Mouse (Mus musculus): ENCODE data around the gene Ms4a1.
"Not testable (repeated sequence)": the region's sequence is repeated elsewhere in the genome, so short reads cannot be mapped to it uniquely, and the experiment has no call there.

Ms4a1 gene

DNA sequence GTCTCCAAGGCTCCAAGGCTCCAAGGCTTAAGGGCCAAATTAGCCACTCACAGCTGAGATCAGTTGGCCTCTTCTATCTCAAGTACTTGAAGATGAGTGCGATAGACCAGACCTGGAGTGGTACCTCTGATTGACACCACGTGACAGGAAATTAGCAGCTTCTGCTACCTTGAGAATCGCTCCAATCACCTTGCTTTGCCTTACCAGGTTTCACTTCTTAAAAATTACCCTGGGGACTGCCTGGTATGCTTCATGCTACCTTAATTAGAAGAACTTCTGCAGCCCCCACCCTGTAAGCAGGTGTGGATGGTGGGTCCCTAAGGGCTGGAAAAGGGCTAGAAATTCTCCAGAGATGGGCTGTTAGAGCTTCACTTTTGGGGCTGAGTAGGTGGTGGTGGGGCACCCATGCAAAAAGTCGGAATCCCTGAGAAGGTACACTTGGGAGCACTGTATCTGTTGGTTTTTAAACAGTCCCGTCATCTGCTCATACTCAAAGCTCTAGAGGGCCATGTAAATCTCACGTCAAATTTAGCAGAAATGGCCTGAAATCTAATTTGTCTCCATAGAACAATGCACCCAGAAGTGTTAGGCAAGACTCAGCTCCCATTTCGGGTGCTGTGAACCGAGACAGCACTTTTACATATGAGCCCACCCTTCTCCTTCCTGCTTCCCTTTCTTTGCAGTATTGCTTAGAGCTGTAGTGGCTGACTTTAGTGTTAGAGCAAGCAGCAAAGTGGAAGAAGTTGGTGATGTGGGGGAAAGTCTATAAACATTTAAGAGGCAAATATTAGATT, at the start of gene Ms4a1:
Gene Ms4a1, minus strand, starts transcription at position 190 of the 794 bp plus-strand sequence.
- POLR2A ChIA-PET = interaction anchor here in 2 of 4 experiments (0.6 to 1.3 kb wide), 2 partner anchors 27 to 89 kb away, joined by 3 read pairs; no protein-coding TSS in a partner anchor
- CTCF ChIA-PET = no interaction called here

DNA sequence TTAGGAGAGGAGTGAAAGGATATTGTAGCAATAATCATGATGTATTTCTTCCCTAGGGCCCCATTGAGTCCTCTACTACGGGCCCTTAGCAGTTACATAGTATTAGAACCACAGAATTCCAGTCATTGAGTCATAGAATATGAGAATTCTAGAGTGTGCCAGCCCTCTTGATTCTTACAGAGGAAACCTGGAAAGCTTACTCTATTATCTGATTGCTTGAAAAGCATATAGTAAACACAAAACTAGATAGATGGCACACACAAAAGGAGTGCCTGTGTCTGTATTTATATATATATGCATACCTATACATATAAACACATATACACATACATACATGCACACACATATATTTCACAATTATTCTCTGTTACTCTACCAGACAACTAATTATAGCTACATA, 48.3 kb upstream of the Ms4a1 start, which contains the start of gene Ms4a14:
Gene Ms4a14, minus strand, starts transcription at position 101 of the 400 bp plus-strand sequence.
- CTCF ChIA-PET = interaction anchor here in 1 of 4 experiments (0.7 kb wide), 1 partner anchor 49 kb away, joined by 4 read pairs; no protein-coding TSS in a partner anchor
- POLR2A ChIA-PET = no interaction called here

DNA sequence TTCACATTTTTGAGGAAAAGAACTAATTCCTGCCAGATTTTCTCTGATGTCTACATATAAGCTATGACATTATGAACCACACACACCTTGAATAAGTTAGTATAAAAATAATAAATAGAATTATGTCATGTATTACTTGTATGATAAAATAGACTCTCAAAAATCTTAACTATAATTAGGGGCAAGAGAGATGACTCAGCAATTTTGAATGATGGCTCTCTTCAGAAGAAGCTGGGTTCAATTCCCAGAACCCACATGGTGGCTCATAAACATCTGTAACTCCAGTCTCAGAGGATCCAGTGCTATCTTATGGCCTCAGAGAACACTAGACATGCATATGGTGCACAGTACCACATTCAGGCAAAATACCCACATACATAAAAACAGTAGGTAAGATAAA, 42.8 kb upstream of the Ms4a1 start:
- ChIA-PET POLR2A (interaction anchor here in 3 of 4 experiments (0.5 to 2.3 kb wide), 5 partner anchors 9 to 29 kb away, joined by 3 to 8 read pairs (median 3); no protein-coding TSS in a partner anchor), CTCF (no interaction called here)

DNA sequence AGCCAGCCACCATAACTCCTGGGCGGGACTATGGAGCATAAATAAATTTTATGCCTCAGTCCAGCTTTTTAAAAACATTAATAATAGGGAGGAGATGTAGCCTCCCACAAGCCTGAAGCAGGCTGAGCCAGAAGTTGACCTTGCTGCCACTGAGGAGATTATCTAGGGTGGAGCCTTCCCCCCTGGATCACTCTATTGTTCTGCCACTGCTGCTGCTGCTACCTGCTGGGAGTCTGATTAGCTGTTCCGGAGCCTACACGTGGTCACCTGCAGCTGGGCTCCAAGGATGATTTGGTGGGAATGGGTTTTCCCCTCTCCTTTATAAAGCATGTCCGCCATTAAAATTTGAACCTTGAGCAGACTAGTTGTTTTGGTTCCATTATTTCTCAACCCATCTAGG, 33.5 kb upstream of the Ms4a1 start:
- CTCF ChIA-PET = not testable (repeated sequence)
- POLR2A ChIA-PET = interaction anchor here (0.6 to 1.7 kb wide), 20 partner anchors 8 to 711 kb away, joined by 3 to 16 read pairs (median 4); partner anchors contain the start of genes Ccdc86 (in 1 of the 4) and Osbp (in 1 of the 4)

DNA sequence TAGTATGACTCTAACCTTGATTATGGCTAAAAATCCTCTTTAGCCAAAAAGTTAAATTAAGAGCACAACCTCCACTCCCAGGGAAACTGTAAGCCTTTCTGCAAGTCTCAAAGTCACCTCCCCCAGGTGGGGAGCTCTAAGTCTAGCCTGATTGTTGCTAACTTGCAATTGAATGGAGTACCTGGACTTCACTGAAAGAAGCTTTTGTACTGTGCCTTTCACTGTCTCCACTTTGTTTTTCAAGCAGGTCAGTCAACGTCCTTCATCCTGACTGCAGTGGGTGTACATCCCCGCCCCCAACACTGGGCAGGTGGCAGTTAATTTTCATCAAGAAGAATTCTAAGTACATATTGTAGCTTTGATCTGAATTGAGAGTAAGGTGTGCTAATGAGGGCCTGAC, 32.9 kb upstream of the Ms4a1 start:
- POLR2A ChIA-PET = interaction anchor here (0.6 to 1.7 kb wide), 21 partner anchors 9 to 711 kb away, joined by 3 to 16 read pairs (median 3); partner anchors contain the start of genes Ccdc86 (in 1 of the 4) and Osbp (in 1 of the 4)
- CTCF ChIA-PET = no interaction called here

DNA sequence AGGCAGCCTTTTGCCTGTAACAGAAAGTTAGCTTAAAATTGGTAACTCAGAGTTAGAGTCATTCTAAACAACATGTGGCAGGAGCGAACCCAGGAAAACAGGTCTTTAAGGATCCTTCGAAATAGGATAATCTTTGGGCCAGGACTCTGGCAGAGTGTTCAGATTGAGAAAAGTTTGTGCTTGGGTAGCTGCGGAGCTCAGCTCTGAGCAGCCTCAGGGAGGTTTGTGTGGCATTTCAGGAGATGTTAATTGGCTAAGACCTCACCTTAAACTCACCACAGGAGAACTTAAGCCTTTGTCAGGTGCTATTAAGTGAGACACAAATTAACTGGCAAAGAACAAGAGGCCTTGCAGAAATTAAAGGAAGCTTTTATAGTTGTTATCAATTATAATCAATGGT, 27.6 kb upstream of the Ms4a1 start:
- CTCF ChIA-PET = interaction anchor here in 1 of 4 experiments (0.6 to 0.9 kb wide), 2 partner anchors 56 to 102 kb away, joined by 3 read pairs; no protein-coding TSS in a partner anchor
- POLR2A ChIA-PET = interaction anchor here (0.6 to 2.0 kb wide), 10 partner anchors 8 to 917 kb away, joined by 3 to 15 read pairs (median 3); partner anchors contain the start of genes Ms4a1 (in 1 of the 4) and Osbp (in 1 of the 4)

DNA sequence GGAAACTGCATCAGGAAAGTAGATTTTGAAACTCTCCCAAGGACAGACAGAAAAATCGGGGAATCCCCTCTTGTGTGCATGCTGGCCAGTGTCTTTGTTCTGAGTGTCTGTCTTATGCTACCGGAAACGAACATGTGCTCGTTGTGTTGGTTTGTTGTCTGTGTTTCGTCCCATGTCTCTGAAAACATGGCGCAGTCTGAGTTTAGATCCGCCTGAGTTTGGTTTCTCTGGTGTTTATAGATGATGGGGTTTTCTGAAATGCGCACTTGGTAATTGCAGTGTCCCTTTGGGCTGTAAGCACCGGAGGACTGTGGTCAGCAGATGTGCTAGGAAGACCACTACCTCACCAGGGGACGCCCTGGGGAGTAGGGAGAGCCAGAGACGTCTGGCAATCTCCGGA, 26.9 kb upstream of the Ms4a1 start:
- CTCF ChIA-PET = interaction anchor here in 1 of 4 experiments (0.6 kb wide), 1 partner anchor 102 kb away, joined by 3 read pairs; no protein-coding TSS in a partner anchor

DNA sequence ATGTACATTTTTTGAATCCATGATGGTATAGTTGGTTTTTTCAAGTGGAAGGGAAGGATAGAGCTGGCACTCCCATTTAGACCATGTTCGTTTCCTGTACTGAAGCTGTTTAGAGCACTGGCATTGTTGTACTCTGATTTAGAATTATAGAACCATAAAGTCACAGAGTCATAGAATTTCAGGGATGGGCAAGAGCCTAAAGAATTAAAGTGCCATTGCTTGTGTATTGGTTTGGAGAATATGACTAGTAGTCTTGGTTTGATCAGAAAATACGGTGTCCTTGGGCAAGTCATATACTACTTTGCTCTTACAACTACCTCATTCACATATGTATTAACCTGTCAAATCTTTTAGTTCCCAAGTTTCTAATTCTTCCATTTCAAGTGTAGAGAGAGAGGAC, 17.7 kb upstream of the Ms4a1 start, which contains the start of gene Ms4a5:
Gene Ms4a5, minus strand, starts transcription at position 101 of the 400 bp plus-strand sequence.
- ChIA-PET CTCF (no interaction called here), POLR2A (no interaction called here)

More for the DNA sequence above, 26.9 kb upstream of the Ms4a1 start:
- POLR2A ChIA-PET = interaction anchor here (0.6 to 1.6 kb wide), 14 partner anchors 8 to 916 kb away, joined by 3 to 15 read pairs (median 3); partner anchors contain the start of genes Ms4a1 (in 1 of the 4) and Osbp (in 1 of the 4)

DNA sequence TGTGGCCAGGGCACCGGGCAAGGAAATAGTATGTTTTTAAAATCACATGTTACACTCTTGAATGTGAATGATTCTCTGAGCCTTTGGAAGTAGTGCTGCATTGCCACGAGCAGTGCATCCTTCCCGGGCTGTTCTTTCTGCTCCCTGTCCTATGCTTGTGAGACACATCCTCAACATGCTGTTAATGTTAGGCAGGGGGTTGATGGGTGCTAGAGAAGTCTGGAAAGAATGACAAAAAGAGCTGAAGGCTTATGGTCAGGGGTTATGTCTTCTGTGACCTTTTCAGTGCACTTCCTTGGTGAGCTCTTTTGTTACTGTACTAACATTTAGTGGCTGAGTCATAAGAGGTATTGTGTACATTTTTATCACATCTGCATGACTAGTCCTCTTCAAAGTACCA, 14.2 kb upstream of the Ms4a1 start:
- CTCF ChIA-PET = no interaction called here
- POLR2A ChIA-PET = interaction anchor here (1.0 to 3.3 kb wide), 7 partner anchors 12 to 29 kb away, joined by 3 to 16 read pairs (median 4); no protein-coding TSS in a partner anchor

DNA sequence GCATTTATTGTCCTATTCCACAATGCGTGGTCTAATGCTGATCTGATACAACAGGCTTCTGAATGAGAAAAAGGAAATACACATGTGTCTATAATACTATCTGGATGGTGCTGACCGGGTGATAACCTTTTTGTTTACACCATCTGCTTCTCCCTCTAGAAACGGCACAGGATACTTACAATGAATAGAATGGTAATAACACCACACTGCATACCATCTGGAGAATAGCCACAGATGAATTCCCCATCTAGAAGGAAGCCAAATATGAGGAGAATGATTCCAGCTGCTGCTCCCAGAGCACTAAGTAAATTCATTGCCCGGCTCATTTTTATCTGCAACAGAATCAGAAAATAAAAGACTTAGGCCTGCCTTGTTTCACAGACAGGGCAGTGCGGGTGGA, 10.4 kb upstream of the Ms4a1 start:
- CTCF ChIA-PET = no interaction called here
- POLR2A ChIA-PET = no interaction called here

DNA sequence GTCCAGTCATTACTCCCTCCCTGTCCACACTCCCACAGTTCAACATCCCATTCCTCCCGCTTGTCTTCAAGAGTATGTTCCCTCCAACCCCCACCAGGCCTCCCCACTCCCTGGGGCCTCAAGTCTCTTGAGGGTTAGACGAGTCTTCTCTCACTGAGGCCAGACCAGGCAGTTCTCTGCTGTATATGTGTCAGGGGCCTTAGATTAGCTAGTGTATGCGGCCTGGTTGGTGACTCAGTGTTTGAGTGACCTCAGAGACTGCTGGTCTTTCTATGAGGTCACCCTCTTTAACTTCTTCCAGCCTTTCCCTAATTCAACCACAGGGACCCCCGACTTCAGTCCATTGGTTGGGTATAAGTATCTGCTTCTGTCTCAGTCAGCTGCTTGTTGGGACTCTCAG, 915 bp upstream of the Ms4a1 start:
- ChIA-PET CTCF (no interaction called here), POLR2A (interaction anchor here in 2 of 4 experiments (0.6 to 1.3 kb wide), 2 partner anchors 19 to 26 kb away, joined by 3 to 6 read pairs; no protein-coding TSS in a partner anchor)

DNA sequence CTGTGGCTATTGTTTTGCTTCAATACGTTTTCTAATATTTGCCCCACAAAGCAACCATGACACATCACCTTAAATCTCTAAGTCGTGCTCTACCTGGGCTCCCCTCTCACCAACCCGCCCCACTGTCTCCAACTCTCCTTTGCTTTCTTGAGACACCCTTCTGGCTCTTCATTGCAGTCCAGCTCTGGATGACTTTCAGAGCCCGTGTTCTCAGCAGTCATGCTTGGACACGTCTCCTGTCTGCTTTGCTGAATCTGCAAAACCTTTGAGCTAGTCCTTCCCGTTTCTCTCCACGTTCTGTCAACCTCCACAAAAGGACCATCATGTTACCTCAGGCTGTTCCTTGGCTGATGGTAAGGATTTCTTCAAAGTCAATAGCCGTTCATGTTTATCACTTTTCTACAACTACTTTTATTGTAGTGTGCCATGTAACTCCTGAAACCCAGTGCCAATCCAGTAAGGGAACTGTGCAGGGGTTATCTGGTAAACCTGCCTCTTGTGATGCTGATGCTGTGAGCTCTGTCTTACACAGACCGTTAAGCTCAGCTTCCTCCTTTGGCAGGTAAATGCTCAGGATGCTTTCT, 1.3 kb downstream of the Ms4a1 start:
- CTCF ChIA-PET = interaction anchor here in 1 of 4 experiments (0.6 kb wide), 1 partner anchor 50 kb away, joined by 4 read pairs; no protein-coding TSS in a partner anchor
- POLR2A ChIA-PET = interaction anchor here in 2 of 4 experiments (0.6 to 1.1 kb wide), 2 partner anchors 10 to 644 kb away, joined by 3 to 4 read pairs; no protein-coding TSS in a partner anchor

DNA sequence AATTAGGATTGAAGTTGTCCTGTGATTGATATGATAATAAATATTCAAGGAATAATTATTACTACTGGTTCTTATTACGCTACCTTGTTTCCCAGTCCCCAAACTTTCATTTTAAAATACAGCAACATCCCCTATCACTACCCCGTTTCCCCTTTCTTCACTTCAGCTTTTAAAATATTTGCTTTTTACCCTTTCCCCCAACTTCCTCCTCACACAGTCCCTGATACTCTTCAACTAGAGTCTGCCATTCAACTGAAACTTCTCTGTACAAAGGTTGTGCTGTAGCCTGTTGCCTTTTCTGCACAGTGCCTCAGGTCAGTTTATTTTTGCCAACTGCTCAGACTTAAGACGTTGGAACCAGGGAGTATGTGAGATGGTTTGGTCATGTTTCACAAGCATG, 2.5 kb downstream of the Ms4a1 start:
- ChIA-PET CTCF (no interaction called here), POLR2A (no interaction called here)

DNA sequence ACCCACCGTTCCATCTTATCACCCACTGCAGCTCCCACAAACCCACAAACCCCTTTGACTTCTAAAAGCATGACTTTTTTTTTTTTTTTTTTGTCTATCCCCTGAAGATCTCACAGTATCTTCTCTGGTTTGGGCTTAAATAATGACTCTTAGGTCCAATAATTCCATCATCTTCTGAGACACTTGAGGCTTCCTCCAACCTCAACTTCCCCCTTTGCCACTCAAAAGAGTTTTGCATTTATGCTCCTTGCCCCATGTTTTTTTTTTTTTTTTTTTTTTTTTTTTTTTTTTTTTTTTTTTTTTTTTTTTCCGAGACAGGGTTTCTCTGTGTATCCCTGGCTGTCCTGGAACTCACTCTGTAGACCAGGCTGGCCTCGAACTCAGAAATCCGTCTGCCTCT, 3.1 kb downstream of the Ms4a1 start:
- CTCF ChIA-PET, POLR2A ChIA-PET: not testable (repeated sequence)

DNA sequence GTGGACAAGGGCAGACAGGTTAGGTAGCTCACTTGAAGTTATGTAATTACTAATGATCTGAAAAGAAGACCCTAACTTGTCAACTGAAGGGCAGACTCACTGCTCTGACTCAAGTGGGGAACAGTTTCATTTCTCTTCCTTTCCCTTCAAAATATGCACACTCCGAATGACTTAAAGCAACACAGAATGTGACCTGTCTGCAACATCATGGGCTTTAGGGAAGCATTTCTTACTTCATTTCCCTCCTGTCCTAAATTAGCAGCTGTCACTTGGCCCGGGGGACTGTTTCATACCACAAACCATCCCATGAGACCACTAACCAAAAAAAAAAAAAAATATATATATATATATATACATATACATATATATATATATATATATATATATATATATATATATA, 4.5 kb downstream of the Ms4a1 start:
- CTCF ChIA-PET = interaction anchor here in 1 of 4 experiments (0.6 kb wide), 1 partner anchor 277 kb away, joined by 3 read pairs; no protein-coding TSS in a partner anchor
- POLR2A ChIA-PET = interaction anchor here in 1 of 4 experiments (0.6 kb wide), 1 partner anchor 137 kb away, joined by 3 read pairs; no protein-coding TSS in a partner anchor

DNA sequence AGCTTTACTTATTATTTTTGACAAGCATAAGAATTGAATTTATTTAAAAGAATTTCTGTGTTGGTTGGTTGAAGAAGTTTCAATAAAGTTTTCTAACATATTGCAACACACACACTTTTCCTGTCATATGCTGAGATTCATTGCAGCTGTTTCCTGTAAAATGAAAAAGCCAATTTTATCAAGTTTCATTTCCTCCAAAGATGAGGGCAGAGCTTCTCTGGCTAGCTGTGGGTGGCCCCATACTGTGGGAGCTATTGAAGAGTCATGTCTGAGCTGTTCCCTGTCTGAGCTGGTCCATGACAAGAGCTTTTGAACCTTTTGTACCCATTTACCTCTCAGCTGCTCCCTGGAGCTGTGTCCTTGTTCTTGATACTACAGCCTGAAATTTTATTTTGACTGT, 21.8 kb downstream of the Ms4a1 start:
- CTCF ChIA-PET = no interaction called here
- POLR2A ChIA-PET = interaction anchor here in 1 of 4 experiments (0.7 kb wide), 1 partner anchor 35 kb away, joined by 3 read pairs; no protein-coding TSS in a partner anchor

DNA sequence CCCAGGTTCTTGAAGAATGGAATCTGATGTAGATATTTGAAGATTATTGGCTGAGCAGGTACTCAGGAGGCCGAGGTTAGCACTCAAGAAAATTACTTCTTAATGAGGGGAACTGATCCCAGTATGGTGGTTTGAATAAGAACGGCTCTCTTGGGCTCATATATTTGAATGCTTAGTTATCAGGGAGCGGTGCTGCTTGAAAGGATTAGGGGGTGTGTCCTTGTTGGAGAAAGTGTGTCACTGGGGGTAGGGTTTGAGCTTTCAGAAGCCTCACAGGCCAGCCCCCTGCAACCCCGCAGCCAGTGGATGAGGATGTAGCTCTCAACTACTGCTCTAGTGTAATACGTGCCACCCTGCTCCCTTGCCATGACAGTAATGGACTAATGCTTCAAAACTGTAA, 23.5 kb downstream of the Ms4a1 start:
- POLR2A ChIA-PET = no interaction called here
- CTCF ChIA-PET = no interaction called here

DNA sequence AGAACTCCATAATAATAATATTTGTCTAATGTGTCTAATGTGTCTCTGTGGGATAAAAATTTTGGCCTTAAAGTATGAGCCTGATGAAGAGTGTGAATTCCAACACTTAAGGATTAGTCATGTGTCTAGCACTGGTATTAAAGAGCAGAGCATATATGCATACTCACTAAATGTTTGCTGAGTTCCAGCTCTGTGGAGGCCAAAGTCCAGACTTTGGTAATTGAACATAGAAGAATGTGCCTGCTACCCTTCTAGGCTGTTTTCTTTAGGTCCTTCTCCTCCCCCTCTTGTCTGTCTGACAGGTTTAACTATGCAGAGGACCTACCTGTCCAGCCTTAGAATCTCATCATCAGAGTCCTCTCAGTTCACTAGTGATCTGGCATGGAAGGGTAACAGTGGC, 30.2 kb downstream of the Ms4a1 start:
- POLR2A ChIA-PET = no interaction called here
- CTCF ChIA-PET = interaction anchor here in 1 of 4 experiments (0.5 kb wide), 1 partner anchor 19 kb away, joined by 3 read pairs; no protein-coding TSS in a partner anchor

DNA sequence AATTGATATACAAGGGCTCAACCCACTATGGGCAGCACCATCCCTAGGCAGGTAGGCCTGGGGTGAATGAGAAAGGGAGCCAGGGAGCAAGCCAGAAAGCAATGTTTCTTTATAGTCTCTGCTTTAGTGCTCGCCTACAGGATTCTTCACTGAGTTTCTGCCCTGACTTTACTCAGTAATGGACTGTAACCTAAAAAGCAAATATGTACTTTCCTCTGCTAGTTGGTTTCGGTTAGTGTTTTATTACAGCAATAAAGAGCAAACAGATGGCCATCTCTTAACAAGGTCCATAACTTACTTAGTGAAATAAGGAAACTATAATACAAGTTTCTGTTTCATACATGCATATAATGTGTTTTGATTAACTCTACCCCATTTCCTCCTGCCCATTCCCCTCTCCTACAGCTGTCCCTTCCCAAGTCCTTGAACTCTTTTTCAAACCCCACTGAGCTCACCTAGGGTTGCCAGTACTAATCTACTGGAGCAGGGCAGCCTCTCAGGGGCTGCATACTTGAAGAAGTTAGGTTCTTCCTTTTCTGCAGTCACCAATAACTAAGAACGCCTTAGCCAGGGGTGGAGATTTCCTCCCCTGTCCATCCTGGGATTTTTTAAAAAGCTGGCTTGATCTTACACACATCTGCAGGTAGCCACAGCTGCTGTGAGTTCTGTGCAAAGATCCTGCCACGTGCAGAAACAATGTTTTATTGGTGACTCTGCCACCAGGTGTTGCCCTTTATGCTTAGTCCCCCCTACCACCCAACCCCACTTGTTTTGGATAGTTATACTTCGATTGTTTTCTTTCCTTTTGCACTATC, 30.9 kb downstream of the Ms4a1 start:
- POLR2A ChIA-PET = no interaction called here
- CTCF ChIA-PET = interaction anchor here in 1 of 4 experiments (0.5 kb wide), 1 partner anchor 19 kb away, joined by 3 read pairs; no protein-coding TSS in a partner anchor
